ENCODE assay signal across 17 mouse cellular contexts in genomic region chr10:39280366-39281000, GRCm38 (mm10).
A peak's percentile ranks its signal among the peaks of the same experiment; 100 is the strongest.
DNase-seq lines count a peak whose midpoint lies in the region; ATAC-seq and TF ChIP-seq lines count a peak whose summit lies in the region.
"Had no signal": no experiment of that assay in that cellular context is flagged by ENCODE, and none has a peak within 500 bp of the region (broad histone marks: within the 10 kb centered on the region; RNA-seq: fewer than 3 reads in every experiment).

No protein-coding gene starts in this region.

- H3K27ac ChIP-seq in gastrocnemius, adult 2 months = no peak overlapping the region
- H3K27ac ChIP-seq in liver, postnatal 0 days (ENCODE audit: low read depth) = no peak overlapping the region
- H3K27ac ChIP-seq in liver, embryonic 12.5 days = no peak overlapping the region
- no peak overlapping the region for H3K27ac ChIP-seq in embryonic facial prominence, embryonic 14.5 days (replicated peaks; ENCODE audit: low read depth, low read length)
- no peak overlapping the region for H3K27ac ChIP-seq in forebrain, embryonic 15.5 days (replicated peaks)
- H3K27ac ChIP-seq: layer of hippocampus, adult 2 months; limb, embryonic 12.5 days; neural tube, embryonic 12.5 days had no signal

- no peak overlapping the region for H3K9ac ChIP-seq in liver, postnatal 0 days (replicated peaks)
- H3K9ac ChIP-seq in liver, embryonic 12.5 days = no peak overlapping the region
- no peak overlapping the region for H3K9ac ChIP-seq in embryonic facial prominence, embryonic 14.5 days (ENCODE audit: low read depth, low read length)
- H3K9ac ChIP-seq in forebrain, embryonic 15.5 days (replicated peaks) = no peak overlapping the region
- H3K9ac ChIP-seq: forebrain, postnatal 0 days; limb, embryonic 12.5 days; neural tube, embryonic 12.5 days had no signal

- no peaks in the 10 kb centered on the region for H3K27me3 ChIP-seq in liver, postnatal 0 days (ENCODE audit: insufficient read depth, low read length)
- H3K27me3 ChIP-seq in liver, embryonic 12.5 days (replicated peaks) = no peaks in the 10 kb centered on the region
- H3K27me3 ChIP-seq in embryonic facial prominence, embryonic 14.5 days (replicated peaks; ENCODE audit: control insufficient read depth, insufficient read depth, low read length) = no peaks in the 10 kb centered on the region
- H3K27me3 ChIP-seq in forebrain, embryonic 15.5 days = no peaks in the 10 kb centered on the region
- H3K27me3 ChIP-seq: limb, embryonic 12.5 days; neural tube, embryonic 12.5 days had no signal

- no peak for TF ChIP-seq CTCF in gastrocnemius, adult 2 months (IDR thresholded peaks at IDR 0.05)
- TF ChIP-seq CTCF in liver, postnatal 0 days (IDR thresholded peaks at IDR 0.05; ENCODE audit: low read depth) = no peak

- H3K4me2 ChIP-seq in liver, postnatal 0 days (ENCODE audit: low read depth, low read length) = no peak overlapping the region
- H3K4me2 ChIP-seq in liver, embryonic 12.5 days = no peak overlapping the region
- no peak overlapping the region for H3K4me2 ChIP-seq in embryonic facial prominence, embryonic 14.5 days (ENCODE audit: low read depth, low read length)
- no peak overlapping the region for H3K4me2 ChIP-seq in forebrain, embryonic 15.5 days (replicated peaks)
- H3K4me2 ChIP-seq: limb, embryonic 12.5 days; midbrain, embryonic 11.5 days; neural tube, embryonic 12.5 days had no signal

- ATAC-seq in liver, postnatal 0 days = 0 out of 2 replicates have a peak, but pooled peaks have one; percentile 25
- no peak for ATAC-seq in liver, embryonic 12.5 days
- ATAC-seq in embryonic facial prominence, embryonic 14.5 days (ENCODE audit: low read depth) = peak; percentile 67; the same call in 1 of the 2 replicates
- peak; percentile 65 for ATAC-seq in monocyte, adult 5-6 weeks (replicated peaks; ENCODE audit: insufficient number of reproducible peaks, low FRiP score, low TSS enrichment, poor library complexity, severe bottlenecking)
- ATAC-seq in forebrain, embryonic 15.5 days (replicated peaks) = no peak
- ATAC-seq: activated CD4-positive, CD25-positive, alpha-beta regulatory T cell, adult 4 months; forebrain, postnatal 0 days had no signal

- H3K4me3 ChIP-seq in gastrocnemius, adult 2 months = no peak overlapping the region
- no peak overlapping the region for H3K4me3 ChIP-seq in liver, postnatal 0 days (ENCODE audit: low read depth, low read length)
- no peak overlapping the region for H3K4me3 ChIP-seq in liver, embryonic 12.5 days
- H3K4me3 ChIP-seq in embryonic facial prominence, embryonic 14.5 days (ENCODE audit: low read depth, low read length) = no peak overlapping the region
- H3K4me3 ChIP-seq in forebrain, embryonic 15.5 days = no peak overlapping the region
- H3K4me3 ChIP-seq: layer of hippocampus, adult 2 months; limb, embryonic 12.5 days; neural tube, embryonic 12.5 days had no signal

- intact Hi-C loops in gastrocnemius, adult 2 months (cut with DNase I) = no loop called here
- intact Hi-C loops in gastrocnemius, postnatal 14 days (cut with DNase I; ENCODE audit: low total_unique reads) = no loop called here

- peak; percentile 62 for DNase-seq in gastrocnemius, adult 2 months
- no peak for DNase-seq in gastrocnemius, postnatal 14 days
- no peak for DNase-seq in liver, postnatal 0 days
- DNase-seq in embryonic facial prominence, embryonic 14.5 days (ENCODE audit: low spot score) = no peak
- DNase-seq in kidney, postnatal 10 days = no peak
- DNase-seq: cerebellum, postnatal 36 days; forebrain, postnatal 0 days; kidney, adult 11 months had no signal

- no peaks in the 10 kb centered on the region for H3K36me3 ChIP-seq in liver, postnatal 0 days (replicated peaks; ENCODE audit: insufficient read depth, low read length)
- no peaks in the 10 kb centered on the region for H3K36me3 ChIP-seq in liver, embryonic 12.5 days
- no peaks in the 10 kb centered on the region for H3K36me3 ChIP-seq in embryonic facial prominence, embryonic 14.5 days (ENCODE audit: control insufficient read depth, insufficient read depth, low read length)
- H3K36me3 ChIP-seq in forebrain, embryonic 15.5 days = no peaks in the 10 kb centered on the region
- H3K36me3 ChIP-seq: G1E; limb, embryonic 12.5 days; neural tube, embryonic 12.5 days had no signal

- no peak for TF ChIP-seq EP300 in liver, postnatal 0 days (IDR thresholded peaks at IDR 0.05; ENCODE audit: low read depth)

- 69% methylated on average over 14 of the region's 14 CpGs for WGBS in liver, postnatal 0 days (ENCODE audit: insufficient replicate concordance)
- 71% methylated on average over 14 of the region's 14 CpGs for WGBS in liver, embryonic 12.5 days (ENCODE audit: insufficient replicate concordance)
- WGBS in embryonic facial prominence, embryonic 14.5 days = 85% methylated on average over 13 of the region's 14 CpGs
- WGBS in forebrain, embryonic 15.5 days = 87% methylated on average over 14 of the region's 14 CpGs

- H3K4me1 ChIP-seq in liver, postnatal 0 days (ENCODE audit: insufficient read depth) = no peaks in the 10 kb centered on the region
- no peaks in the 10 kb centered on the region for H3K4me1 ChIP-seq in liver, embryonic 12.5 days
- H3K4me1 ChIP-seq in embryonic facial prominence, embryonic 14.5 days (ENCODE audit: control insufficient read depth, insufficient read depth, low read length) = no peaks in the 10 kb centered on the region
- H3K4me1 ChIP-seq in forebrain, embryonic 15.5 days = no peaks in the 10 kb centered on the region
- H3K4me1 ChIP-seq: neural tube, embryonic 12.5 days had no signal

- peaks cover 3% of the 10 kb centered on the region; the same call in 1 of the 2 replicates for H3K9me3 ChIP-seq in liver, postnatal 0 days (ENCODE audit: low read length)
- no peaks in the 10 kb centered on the region for H3K9me3 ChIP-seq in liver, embryonic 12.5 days (replicated peaks)
- 0 out of 2 replicates have a peak, but pooled peaks cover 3% of the 10 kb centered on the region for H3K9me3 ChIP-seq in embryonic facial prominence, embryonic 14.5 days (ENCODE audit: control insufficient read depth, low read length)
- H3K9me3 ChIP-seq in forebrain, embryonic 15.5 days = no peaks in the 10 kb centered on the region
- H3K9me3 ChIP-seq: limb, embryonic 12.5 days had no signal

Comparison
In these comparisons a context has a peak if more than half of its experiments do, and no peak if none do; other contexts are left out.
1. ATAC-seq: peak in liver, postnatal 0 days (single experiment), embryonic facial prominence, embryonic 14.5 days (single experiment) and monocyte, adult 5-6 weeks (single experiment); none in liver, embryonic 12.5 days (single experiment) and forebrain, embryonic 15.5 days (single experiment).